Comparison of ENCODE assay signal across 23 mouse cellular contexts in the genomic region with DNA sequence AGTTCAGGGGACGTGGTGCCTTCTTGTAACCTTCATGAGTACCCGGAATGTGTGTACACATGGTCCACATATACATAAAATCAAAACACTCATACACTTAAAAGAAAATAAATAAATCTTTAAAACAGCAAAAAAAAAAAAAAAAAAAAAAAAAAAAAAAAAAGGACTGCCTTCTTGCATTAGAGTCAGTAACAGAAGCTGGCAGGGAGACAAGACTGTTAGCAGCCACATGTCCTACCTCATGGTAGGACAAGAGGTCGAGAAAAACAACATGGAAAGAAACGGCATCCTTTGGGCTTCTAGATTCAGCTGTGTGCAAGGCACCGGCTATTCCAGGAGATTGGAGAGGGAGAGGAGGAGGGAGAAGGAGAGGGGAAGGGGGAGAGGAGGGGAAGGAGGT. TPM values are rescaled to one million over a fixed set of nuclear protein-coding genes. Genes with fewer than 3 reads are reported as not detected.
DNase-seq lines count a peak whose midpoint lies in the region; ATAC-seq and TF ChIP-seq lines count a peak whose summit lies in the region.
"Had no signal": no experiment of that assay in that cellular context is flagged by ENCODE, and none has a peak within 500 bp of the region (broad histone marks: within the 10 kb centered on the region; RNA-seq: fewer than 3 reads in every experiment).

No protein-coding gene starts in this region.

- TF ChIP-seq POLR2A in liver, adult 2 months (IDR thresholded peaks at IDR 0.05; ENCODE audit: extremely low read depth, insufficient read depth, low read length): no peak
- no peak for TF ChIP-seq POLR2A in kidney, adult 2 months (IDR thresholded peaks at IDR 0.05; ENCODE audit: low read depth, low read length)

- H3K4me3 ChIP-seq in liver, adult 2 months (ENCODE audit: insufficient read depth, low read depth, low read length): no peak overlapping the region
- H3K4me3 ChIP-seq in liver, embryonic 11.5 days (ENCODE audit: low read depth, low read length): no peak overlapping the region
- H3K4me3 ChIP-seq in ES-E14 (ENCODE audit: insufficient read depth in 1 of 2, low read depth in 1 of 2, low read length in 2 of 2, poor library complexity in 1 of 2, severe bottlenecking in 1 of 2): no peak overlapping the region
- no peak overlapping the region for H3K4me3 ChIP-seq in kidney, adult 2 months (ENCODE audit: insufficient read depth, low read depth, low read length)
- H3K4me3 ChIP-seq: embryonic facial prominence, embryonic 13.5 days; embryonic facial prominence, embryonic 15.5 days; erythroblast, embryonic 14.5 days; forebrain, embryonic 10.5 days; forebrain, embryonic 12.5 days; forebrain, embryonic 15.5 days had no signal

- in situ Hi-C loops in ES-E14 (cut with MboI; ENCODE audit: low sequenced_read_pairs in 2 of 2, unreplicated experiment in 2 of 2): no loop called here

- WGBS in liver, adult 2 months: 71% methylated on average over 5 of the region's 5 CpGs
- WGBS in liver, embryonic 11.5 days: 85% methylated on average over 5 of the region's 5 CpGs
- 79% methylated on average over 5 of the region's 5 CpGs for WGBS in kidney, adult 2 months

- DNase-seq in liver, adult 2 months (ENCODE audit: extremely low read depth, low read depth, low spot score): peak; percentile 24
- DNase-seq in liver, embryonic 11.5 days (ENCODE audit: low spot score): no peak
- DNase-seq in ES-E14 (ENCODE audit: low read depth, low spot score): no peak
- DNase-seq in adipocyte (ENCODE audit: low spot score): peak; percentile 53
- no peak for DNase-seq in kidney, adult 2 months
- DNase-seq in cerebellum, adult 11-12 months: no peak
- DNase-seq: adrenal gland, adult 2 months; adrenal gland, postnatal 10 days; adrenal gland, postnatal 25 days; cerebellum, adult 18-20 months; cerebellum, adult 8-10 months; cerebellum, adult 9-11 months; cerebellum, postnatal 36 days; embryo, embryonic 11 days had no signal

- H3K4me2 ChIP-seq in liver, embryonic 11.5 days: no peak overlapping the region
- H3K4me2 ChIP-seq: embryonic facial prominence, embryonic 13.5 days; embryonic facial prominence, embryonic 15.5 days; forebrain, embryonic 12.5 days; forebrain, embryonic 15.5 days had no signal

- H3K4me1 ChIP-seq in liver, adult 2 months (ENCODE audit: control insufficient read depth, insufficient read depth, low read length): no peaks in the 10 kb centered on the region; the same call in 1 of the 2 replicates
- no peaks in the 10 kb centered on the region for H3K4me1 ChIP-seq in liver, embryonic 11.5 days (replicated peaks; ENCODE audit: control insufficient read depth, insufficient read depth, low read length)
- peaks cover 1 to 9% of the 10 kb centered on the region in 2 experiments; a peak in 2 of 4 replicates for H3K4me1 ChIP-seq in ES-E14 (ENCODE audit: control insufficient read depth in 2 of 2, insufficient read depth in 2 of 2, low read length in 2 of 2, poor library complexity in 1 of 2)
- H3K4me1 ChIP-seq in kidney, adult 2 months (ENCODE audit: control insufficient read depth, insufficient read depth, low read length): no peaks in the 10 kb centered on the region
- H3K4me1 ChIP-seq: embryonic facial prominence, embryonic 15.5 days; forebrain, embryonic 12.5 days had no signal

- no peak for TF ChIP-seq CTCF in liver, adult 2 months (IDR thresholded peaks at IDR 0.05; ENCODE audit: low read depth, low read length)
- no peak for TF ChIP-seq CTCF in kidney, adult 2 months (conservative IDR thresholded peaks at IDR 0.05; ENCODE audit: insufficient read depth, insufficient read length, low read depth, low read length)

- no peak overlapping the region for H3K27ac ChIP-seq in liver, adult 2 months (replicated peaks; ENCODE audit: insufficient read depth, low read depth, low read length)
- H3K27ac ChIP-seq in liver, embryonic 11.5 days (ENCODE audit: low read depth, low read length): no peak overlapping the region
- H3K27ac ChIP-seq in ES-E14 (ENCODE audit: insufficient read depth, low read depth, low read length, poor library complexity, severe bottlenecking): no peak overlapping the region
- no peak overlapping the region for H3K27ac ChIP-seq in kidney, adult 2 months (ENCODE audit: insufficient read depth, low read depth, low read length)
- H3K27ac ChIP-seq: embryonic facial prominence, embryonic 13.5 days; embryonic facial prominence, embryonic 15.5 days; forebrain, embryonic 10.5 days; forebrain, embryonic 12.5 days; forebrain, embryonic 15.5 days had no signal

- H3K9ac ChIP-seq in liver, adult 2 months (ENCODE audit: low read depth, low read length): no peak overlapping the region
- no peak overlapping the region for H3K9ac ChIP-seq in liver, embryonic 11.5 days (ENCODE audit: low read depth, low read length)
- H3K9ac ChIP-seq in ES-E14 (ENCODE audit: insufficient read depth, low read depth, low read length, poor library complexity, severe bottlenecking): no peak overlapping the region
- H3K9ac ChIP-seq: embryonic facial prominence, embryonic 13.5 days; embryonic facial prominence, embryonic 15.5 days; forebrain, embryonic 12.5 days; forebrain, embryonic 15.5 days had no signal

- H3K36me3 ChIP-seq in liver, adult 2 months (ENCODE audit: control insufficient read depth, insufficient read depth, low read length): no peaks in the 10 kb centered on the region
- H3K36me3 ChIP-seq in liver, embryonic 11.5 days (ENCODE audit: control insufficient read depth, insufficient read depth, low read length): no peaks in the 10 kb centered on the region
- peaks cover 5% of the 10 kb centered on the region; the same call in 1 of the 2 replicates for H3K36me3 ChIP-seq in ES-E14 (ENCODE audit: control insufficient read depth, insufficient read depth, low read length, poor library complexity, severe bottlenecking)
- H3K36me3 ChIP-seq in kidney, adult 2 months (ENCODE audit: control insufficient read depth, insufficient read depth, low read length): no peaks in the 10 kb centered on the region
- H3K36me3 ChIP-seq: embryonic facial prominence, embryonic 13.5 days; embryonic facial prominence, embryonic 15.5 days; forebrain, embryonic 10.5 days; forebrain, embryonic 12.5 days; forebrain, embryonic 15.5 days; G1E had no signal

- no peaks in the 10 kb centered on the region for H3K9me3 ChIP-seq in liver, embryonic 11.5 days (ENCODE audit: control insufficient read depth, low read length)
- H3K9me3 ChIP-seq in ES-E14 (ENCODE audit: control insufficient read depth, insufficient read depth, low read depth, low read length): no peaks in the 10 kb centered on the region
- H3K9me3 ChIP-seq: embryonic facial prominence, embryonic 13.5 days; embryonic facial prominence, embryonic 15.5 days; forebrain, embryonic 10.5 days; forebrain, embryonic 12.5 days; forebrain, embryonic 15.5 days; G1E had no signal

- no peaks in the 10 kb centered on the region for H3K27me3 ChIP-seq in liver, adult 2 months (ENCODE audit: control insufficient read depth, insufficient read depth, low read length)
- no peaks in the 10 kb centered on the region for H3K27me3 ChIP-seq in liver, embryonic 11.5 days (replicated peaks; ENCODE audit: control insufficient read depth, insufficient read depth, low read length)
- H3K27me3 ChIP-seq in kidney, adult 2 months (replicated peaks; ENCODE audit: control insufficient read depth, insufficient read depth, low read length): no peaks in the 10 kb centered on the region
- H3K27me3 ChIP-seq: embryonic facial prominence, embryonic 13.5 days; embryonic facial prominence, embryonic 15.5 days; forebrain, embryonic 12.5 days; forebrain, embryonic 15.5 days; Patski had no signal

- peaks cover 34% of the 10 kb centered on the region for H3K79me2 ChIP-seq in liver, adult 2 months (ENCODE audit: control insufficient read depth, insufficient read depth, low read length)

- no peak for ATAC-seq in liver, embryonic 11.5 days (replicated peaks; ENCODE audit: low FRiP score)
- ATAC-seq: activated CD4-positive, CD25-positive, alpha-beta regulatory T cell, adult 4 months; forebrain, embryonic 15.5 days; Patski had no signal

TF ChIP-seq in ES-E14, 5 proteins besides CTCF, POLR2A, EP300 and RAD21:
- TF ChIP-seq CHD2 (IDR thresholded peaks at IDR 0.05; ENCODE audit: low read depth, low read length): no peak
- TF ChIP-seq ZNF384 (IDR thresholded peaks at IDR 0.05; ENCODE audit: low read depth, low read length): peak; percentile 80

RNA-seq across cellular contexts. Expression of a gene that starts 23.0 kb away (rescaled TPM):
- total RNA-seq in liver, adult 2 months (2014; rRNA removed): 5.8 and 7.1 TPM in 2 replicates
- polyA plus RNA-seq in liver, adult 2 months (2012; rRNA removed): 6.5 and 6.8 TPM in 2 replicates
- polyA plus RNA-seq in liver, embryonic 11.5 days (2014; fragmentation: Nextera tagmentation; extraction: Ambion mirVana): 14.0 and 14.2 TPM in 2 replicates
- 97.3 and 104 TPM in 2 replicates for total RNA-seq in ES-E14 (2012; rRNA removed)
- polyA plus RNA-seq in kidney, adult 2 months (2012; rRNA removed): 13.0 and 13.4 TPM in 2 replicates

Comparison
In these comparisons a context has a peak if more than half of its experiments do, and no peak if none do; other contexts are left out.
1. DNase-seq: peak in liver, adult 2 months (single experiment) and adipocyte (single experiment); none in liver, embryonic 11.5 days (single experiment), ES-E14 (single experiment), kidney, adult 2 months (single experiment) and cerebellum, adult 11-12 months (single experiment).